Mouse (Mus musculus): ENCODE measurements at regions not wholly inside any gene's neighbourhood (a gene's known extent, or its start where the extent isn't known, plus 50 kb on each side); places are given as distances from the start of the nearest gene placed in this dataset.
A peak's percentile ranks its signal among the peaks of the same experiment; 100 is the strongest.

GRCm38 (mm10) chr3:149179486-149180116 is 189.2 kb upstream of the Adgrl2 start:
- no peak for DNase-seq (ENCODE audit: low read depth, low spot score)

- no peak for DNase-seq (ENCODE audit: low read depth, low spot score)
Measured at GRCm38 (mm10) chr3:149178891-149179290, 188.5 kb upstream of the Adgrl2 start.

GRCm38 (mm10) chr3:149174689-149175390 is 184.5 kb upstream of the Adgrl2 start:
- DNase-seq (ENCODE audit: low read depth, low spot score) = peak; percentile 59

- DNase-seq (ENCODE audit: low read depth, low spot score) = peak; percentile 14
Measured at GRCm38 (mm10) chr3:149173537-149173936, 183.2 kb upstream of the Adgrl2 start.

GRCm38 (mm10) chr3:149171766-149172165 is 181.4 kb upstream of the Adgrl2 start:
- no peak for DNase-seq (ENCODE audit: low read depth, low spot score)

GRCm38 (mm10) chr3:149170191-149170590 is 179.8 kb upstream of the Adgrl2 start:
- DNase-seq (ENCODE audit: low read depth, low spot score) = no peak

GRCm38 (mm10) chr3:149169442-149169841 is 179.1 kb upstream of the Adgrl2 start:
- no peak for DNase-seq (ENCODE audit: low read depth, low spot score)

- no peak for DNase-seq (ENCODE audit: low read depth, low spot score)
Measured at GRCm38 (mm10) chr3:149167997-149168396, 177.6 kb upstream of the Adgrl2 start.

GRCm38 (mm10) chr3:149164804-149165203 is 174.4 kb upstream of the Adgrl2 start:
- no peak for DNase-seq (ENCODE audit: low read depth, low spot score)

- no peak for DNase-seq (ENCODE audit: low read depth, low spot score)
Measured at GRCm38 (mm10) chr3:149163591-149163990, 173.2 kb upstream of the Adgrl2 start.

- DNase-seq (ENCODE audit: low read depth, low spot score) = peak; percentile 58
Measured at GRCm38 (mm10) chr3:149160833-149161232, 170.5 kb upstream of the Adgrl2 start.

- DNase-seq (ENCODE audit: low read depth, low spot score) = no peak
Measured at GRCm38 (mm10) chr3:149157381-149157780, 167.0 kb upstream of the Adgrl2 start.

GRCm38 (mm10) chr3:149152312-149152711 is 162.0 kb upstream of the Adgrl2 start:
- DNase-seq (ENCODE audit: low read depth, low spot score) = no peak

- DNase-seq (ENCODE audit: low read depth, low spot score) = no peak
Measured at GRCm38 (mm10) chr3:149150796-149151195, 160.4 kb upstream of the Adgrl2 start.

- DNase-seq (ENCODE audit: low read depth, low spot score) = no peak
Measured at GRCm38 (mm10) chr3:149148608-149149007, 158.3 kb upstream of the Adgrl2 start.

- DNase-seq (ENCODE audit: low read depth, low spot score) = no peak
Measured at GRCm38 (mm10) chr3:149147916-149148315, 157.6 kb upstream of the Adgrl2 start.

- DNase-seq (ENCODE audit: low read depth, low spot score) = no peak
Measured at GRCm38 (mm10) chr3:149146673-149147072, 156.3 kb upstream of the Adgrl2 start.

- DNase-seq (ENCODE audit: low read depth, low spot score) = no peak
Measured at GRCm38 (mm10) chr3:149140461-149140860, 150.1 kb upstream of the Adgrl2 start.

GRCm38 (mm10) chr3:149134028-149134938 is 143.9 kb upstream of the Adgrl2 start:
- no peak for DNase-seq (ENCODE audit: low read depth, low spot score)

- DNase-seq (ENCODE audit: low read depth, low spot score) = no peak
Measured at GRCm38 (mm10) chr3:149118806-149119205, 128.5 kb upstream of the Adgrl2 start.

GRCm38 (mm10) chr3:149117684-149118056 is 127.3 kb upstream of the Adgrl2 start:
- no peak for DNase-seq (ENCODE audit: low read depth, low spot score)

- DNase-seq (ENCODE audit: low read depth, low spot score) = no peak
Measured at GRCm38 (mm10) chr3:149117018-149117683, 126.8 kb upstream of the Adgrl2 start.
